Mouse (Mus musculus): ENCODE measurements around the gene Atp6v0e2. TPM values are rescaled to one million over a fixed set of nuclear protein-coding genes. Genes with fewer than 3 reads are reported as not detected.

Atp6v0e2 gene
- polyA plus RNA-seq, 1 experiment, result not detected

GRCm38 (mm10) chr6:48569065-48569807 is 31.8 kb downstream of the Atp6v0e2 start:
- no peak overlapping the region for H3K4me3 ChIP-seq (ENCODE audit: insufficient read depth, low read length)
- TF ChIP-seq POLR2A (IDR thresholded peaks at IDR 0.05; ENCODE audit: borderline replicate concordance, low read depth, low read length), result no peak
- no peak for TF ChIP-seq CTCF (IDR thresholded peaks at IDR 0.05; ENCODE audit: low read depth, low read length)
- no peaks in the 10 kb centered on the region for H3K4me1 ChIP-seq (ENCODE audit: control insufficient read depth, insufficient read depth, low read length)
- no peak overlapping the region for H3K27ac ChIP-seq (ENCODE audit: insufficient read depth, low read depth, low read length)

GRCm38 (mm10) chr6:48572014-48572413 is 34.6 kb downstream of the Atp6v0e2 start:
- no peaks in the 10 kb centered on the region for H3K4me1 ChIP-seq (ENCODE audit: control insufficient read depth, insufficient read depth, low read length)
- TF ChIP-seq CTCF (IDR thresholded peaks at IDR 0.05; ENCODE audit: low read depth, low read length) (no peak), POLR2A (IDR thresholded peaks at IDR 0.05; ENCODE audit: borderline replicate concordance, low read depth, low read length) (no peak)
- H3K4me3 ChIP-seq (ENCODE audit: insufficient read depth, low read length), result no peak overlapping the region
- H3K27ac ChIP-seq (ENCODE audit: insufficient read depth, low read depth, low read length), result no peak overlapping the region

GRCm38 (mm10) chr6:48572572-48573061 is 35.2 kb downstream of the Atp6v0e2 start, which contains the start of gene Rarres2:
Rarres2 (minus strand) TSS chr6:48572789.
- TF ChIP-seq CTCF (IDR thresholded peaks at IDR 0.05; ENCODE audit: low read depth, low read length), result no peak
- TF ChIP-seq POLR2A (IDR thresholded peaks at IDR 0.05; ENCODE audit: borderline replicate concordance, low read depth, low read length), result no peak
- H3K4me1 ChIP-seq (ENCODE audit: control insufficient read depth, insufficient read depth, low read length), result no peaks in the 10 kb centered on the region
- no peak within 1 kb of the TSS for H3K4me3 ChIP-seq (ENCODE audit: insufficient read depth, low read length)
- no peak within 1 kb of the TSS for H3K27ac ChIP-seq (ENCODE audit: insufficient read depth, low read depth, low read length)

GRCm38 (mm10) chr6:48573280-48573679 is 35.9 kb downstream of the Atp6v0e2 start:
- no peak overlapping the region for H3K27ac ChIP-seq (ENCODE audit: insufficient read depth, low read depth, low read length)
- peaks cover 2% of the 10 kb centered on the region for H3K4me1 ChIP-seq (ENCODE audit: control insufficient read depth, insufficient read depth, low read length)
- TF ChIP-seq POLR2A (IDR thresholded peaks at IDR 0.05; ENCODE audit: borderline replicate concordance, low read depth, low read length), result no peak
- no peak for TF ChIP-seq CTCF (IDR thresholded peaks at IDR 0.05; ENCODE audit: low read depth, low read length)

GRCm38 (mm10) chr6:48573981-48574380 is 36.6 kb downstream of the Atp6v0e2 start:
- Histone ChIP-seq H3K27ac (ENCODE audit: insufficient read depth, low read depth, low read length) (no peak overlapping the region), H3K4me1 (ENCODE audit: control insufficient read depth, insufficient read depth, low read length) (peaks cover 8% of the 10 kb centered on the region), H3K4me3 (ENCODE audit: insufficient read depth, low read length) (no peak overlapping the region)
- no peak for TF ChIP-seq POLR2A (IDR thresholded peaks at IDR 0.05; ENCODE audit: borderline replicate concordance, low read depth, low read length)
- no peak for TF ChIP-seq CTCF (IDR thresholded peaks at IDR 0.05; ENCODE audit: low read depth, low read length)

More at GRCm38 (mm10) chr6:48573280-48573679, 35.9 kb downstream of the Atp6v0e2 start:
- H3K4me3 ChIP-seq (ENCODE audit: insufficient read depth, low read length), result no peak overlapping the region

- peaks cover 20% of the 10 kb centered on the region for H3K4me1 ChIP-seq (ENCODE audit: control insufficient read depth, insufficient read depth, low read length)
- H3K27ac ChIP-seq (ENCODE audit: insufficient read depth, low read depth, low read length), result peak overlapping the region; percentile 94
- no peak for TF ChIP-seq CTCF (IDR thresholded peaks at IDR 0.05; ENCODE audit: low read depth, low read length)
- TF ChIP-seq POLR2A (IDR thresholded peaks at IDR 0.05; ENCODE audit: borderline replicate concordance, low read depth, low read length), result no peak
- peak overlapping the region; percentile 14; the same call in 1 of the 2 replicates for H3K4me3 ChIP-seq (ENCODE audit: insufficient read depth, low read length)
Measured at GRCm38 (mm10) chr6:48578736-48579135, 41.3 kb downstream of the Atp6v0e2 start.

- H3K4me1 ChIP-seq (ENCODE audit: control insufficient read depth, insufficient read depth, low read length), result peaks cover 20% of the 10 kb centered on the region
- peak overlapping the region; percentile 94 for H3K27ac ChIP-seq (ENCODE audit: insufficient read depth, low read depth, low read length)
- peak overlapping the region; percentile 54 for H3K4me3 ChIP-seq (ENCODE audit: insufficient read depth, low read length)
- no peak for TF ChIP-seq CTCF (IDR thresholded peaks at IDR 0.05; ENCODE audit: low read depth, low read length)
- TF ChIP-seq POLR2A (IDR thresholded peaks at IDR 0.05; ENCODE audit: borderline replicate concordance, low read depth, low read length), result no peak
Measured at GRCm38 (mm10) chr6:48579215-48579648, 41.8 kb downstream of the Atp6v0e2 start.

- no peak for TF ChIP-seq CTCF (IDR thresholded peaks at IDR 0.05; ENCODE audit: low read depth, low read length)
- TF ChIP-seq POLR2A (IDR thresholded peaks at IDR 0.05; ENCODE audit: borderline replicate concordance, low read depth, low read length), result no peak
- Histone ChIP-seq H3K4me1 (ENCODE audit: control insufficient read depth, insufficient read depth, low read length) (peaks cover 20% of the 10 kb centered on the region), H3K4me3 (ENCODE audit: insufficient read depth, low read length) (no peak overlapping the region), H3K27ac (ENCODE audit: insufficient read depth, low read depth, low read length) (no peak overlapping the region)
Measured at GRCm38 (mm10) chr6:48581257-48581656, 43.8 kb downstream of the Atp6v0e2 start.

- Histone ChIP-seq H3K4me3 (ENCODE audit: insufficient read depth, low read length) (no peak overlapping the region), H3K4me1 (ENCODE audit: control insufficient read depth, insufficient read depth, low read length) (peaks cover 20% of the 10 kb centered on the region), H3K27ac (ENCODE audit: insufficient read depth, low read depth, low read length) (no peak overlapping the region)
- TF ChIP-seq POLR2A (IDR thresholded peaks at IDR 0.05; ENCODE audit: borderline replicate concordance, low read depth, low read length) (no peak), CTCF (IDR thresholded peaks at IDR 0.05; ENCODE audit: low read depth, low read length) (no peak)
Measured at GRCm38 (mm10) chr6:48582037-48582436, 44.6 kb downstream of the Atp6v0e2 start.

GRCm38 (mm10) chr6:48589194-48589750 is 51.9 kb downstream of the Atp6v0e2 start, which contains the start of gene Gm45021:
Gm45021 (plus strand) TSS chr6:48589610.
- TF ChIP-seq CTCF (IDR thresholded peaks at IDR 0.05; ENCODE audit: low read depth, low read length) (no peak), POLR2A (IDR thresholded peaks at IDR 0.05; ENCODE audit: borderline replicate concordance, low read depth, low read length) (no peak)
- Histone ChIP-seq H3K27ac (ENCODE audit: insufficient read depth, low read depth, low read length) (no peak within 1 kb of the TSS), H3K4me3 (ENCODE audit: insufficient read depth, low read length) (no peak within 1 kb of the TSS), H3K4me1 (ENCODE audit: control insufficient read depth, insufficient read depth, low read length) (peaks cover 13% of the 10 kb centered on the region)

Other genes starting within 250 kb of the Atp6v0e2 start
- 4.3 and 5.1 TPM in 2 replicates for gene Krba1, start 142.0 kb upstream of the Atp6v0e2 start, polyA plus RNA-seq (2012; ENCODE audit: insufficient read depth, insufficient read length, missing spikeins)
- gene Zfp467, start 91.8 kb upstream of the Atp6v0e2 start, polyA plus RNA-seq (2012; ENCODE audit: insufficient read depth, insufficient read length, missing spikeins), result 44.4 and 50.9 TPM in 2 replicates
- gene Sspo, start 89.4 kb upstream of the Atp6v0e2 start, polyA plus RNA-seq (2012; ENCODE audit: insufficient read depth, insufficient read length, missing spikeins), result 0.11 TPM in 1 of 2 replicates, not detected in the other
- 17.3 and 19.1 TPM in 2 replicates for gene Lrrc61, start 17.2 kb downstream of the Atp6v0e2 start, polyA plus RNA-seq (2012; ENCODE audit: insufficient read depth, insufficient read length, missing spikeins)
- gene Rarres2, start 35.2 kb downstream of the Atp6v0e2 start, polyA plus RNA-seq (2012; ENCODE audit: insufficient read depth, insufficient read length, missing spikeins), result not detected in 2 replicates
- gene Gm45021, start 52.0 kb downstream of the Atp6v0e2 start, polyA plus RNA-seq (2012; ENCODE audit: insufficient read depth, insufficient read length, missing spikeins), result not detected in 2 replicates
- gene Repin1, start 56.3 kb downstream of the Atp6v0e2 start, polyA plus RNA-seq (2012; ENCODE audit: insufficient read depth, insufficient read length, missing spikeins), result 10.7 and 13.3 TPM in 2 replicates
- not detected in 2 replicates for gene Gm44965, start 56.3 kb downstream of the Atp6v0e2 start, polyA plus RNA-seq (2012; ENCODE audit: insufficient read depth, insufficient read length, missing spikeins)
- gene Zfp775, start 64.4 kb downstream of the Atp6v0e2 start, polyA plus RNA-seq (2012; ENCODE audit: insufficient read depth, insufficient read length, missing spikeins), result 2.9 TPM in 2 replicates
- 0.15 TPM in 1 of 2 replicates, not detected in the other for gene AI854703, start 89.1 kb downstream of the Atp6v0e2 start, polyA plus RNA-seq (2012; ENCODE audit: insufficient read depth, insufficient read length, missing spikeins)
- gene Gimap8, start 109.6 kb downstream of the Atp6v0e2 start, polyA plus RNA-seq (2012; ENCODE audit: insufficient read depth, insufficient read length, missing spikeins), result not detected in 2 replicates
- gene Gimap9, start 138.5 kb downstream of the Atp6v0e2 start, polyA plus RNA-seq (2012; ENCODE audit: insufficient read depth, insufficient read length, missing spikeins), result not detected in 2 replicates
- 0.40 TPM in 1 of 2 replicates, not detected in the other for gene Gimap4, start 146.9 kb downstream of the Atp6v0e2 start, polyA plus RNA-seq (2012; ENCODE audit: insufficient read depth, insufficient read length, missing spikeins)
- 0.46 TPM in 1 of 2 replicates, not detected in the other for gene Gimap6, start 170.6 kb downstream of the Atp6v0e2 start, polyA plus RNA-seq (2012; ENCODE audit: insufficient read depth, insufficient read length, missing spikeins)
- gene Gm28053, start 181.0 kb downstream of the Atp6v0e2 start, polyA plus RNA-seq (2012; ENCODE audit: insufficient read depth, insufficient read length, missing spikeins), result not detected in 2 replicates
- not detected in 2 replicates for gene Gimap7, start 181.0 kb downstream of the Atp6v0e2 start, polyA plus RNA-seq (2012; ENCODE audit: insufficient read depth, insufficient read length, missing spikeins)
- not detected in 2 replicates for gene Gimap1, start 201.4 kb downstream of the Atp6v0e2 start, polyA plus RNA-seq (2012; ENCODE audit: insufficient read depth, insufficient read length, missing spikeins)
- not detected in 2 replicates for gene Gimap5, start 208.6 kb downstream of the Atp6v0e2 start, polyA plus RNA-seq (2012; ENCODE audit: insufficient read depth, insufficient read length, missing spikeins)
- not detected in 2 replicates for gene Gimap3, start 233.2 kb downstream of the Atp6v0e2 start, polyA plus RNA-seq (2012; ENCODE audit: insufficient read depth, insufficient read length, missing spikeins)